Mouse (Mus musculus) heart, embryonic 14.5 days (tissue): Measurements from ENCODE around the gene Zfp324. TPM values are rescaled to one million over a fixed set of nuclear protein-coding genes. Genes with fewer than 3 reads are reported as not detected.
"Not testable (repeated sequence)": the region's sequence is repeated elsewhere in the genome, so short reads cannot be mapped to it uniquely, and the experiment has no call there.

ENCODE experiments used
- ATAC-seq: fragments of 200-750 bp; cut with Nextera tagmentation; 2 replicates; pipeline ENCODE4 v1.8.0; 2017; ENCODE audit warnings: low read depth, moderate TSS enrichment; ENCODE audit not compliant: insufficient number of reproducible peaks, insufficient read depth, low FRiP score
- H3K27ac ChIP-seq, 2 experiments: fragments of 200-500 bp in 1 of 2; fragments of 300-500 bp in 1 of 2; sonication (generic) in 1 of 2; replicated peaks in 1 of 2; 2 replicates each; pipeline ENCODE4 v1.5.1; 2012 to 2014; ENCODE audit warnings: low read depth in 2 of 2, low read length in 2 of 2, control low read depth in 1 of 2, mild to moderate bottlenecking in 1 of 2, mixed read lengths in 1 of 2; ENCODE audit not compliant: control insufficient read depth in 1 of 2, insufficient read depth in 1 of 2
- H3K27me3 ChIP-seq: fragments of 300-500 bp; sonication (generic); 2 replicates; pipeline ENCODE4 v1.6.1; 2014; ENCODE audit warnings: mild to moderate bottlenecking, low read length, control low read depth; ENCODE audit not compliant: control insufficient read depth, insufficient read depth
- H3K36me3 ChIP-seq: fragments of 300-500 bp; sonication (generic); 2 replicates; pipeline ENCODE4 v1.6.1; 2014; ENCODE audit warnings: mild to moderate bottlenecking, control low read depth, low read length, mixed read lengths; ENCODE audit not compliant: control insufficient read depth, insufficient read depth
- H3K4me1 ChIP-seq, 2 experiments: fragments of 200-500 bp in 1 of 2; fragments of 300-500 bp in 1 of 2; sonication (generic) in 1 of 2; 2 replicates each; pipeline ENCODE4 v1.6.1; 2012 to 2014; ENCODE audit warnings: low read length in 2 of 2, control low read depth in 1 of 2, mixed read lengths in 1 of 2; ENCODE audit not compliant: control insufficient read depth in 2 of 2, insufficient read depth in 2 of 2
- H3K4me2 ChIP-seq: fragments of 300-500 bp; sonication (generic); 2 replicates; pipeline ENCODE4 v1.6.1; 2014; ENCODE audit warnings: mild to moderate bottlenecking, low read length
- H3K4me3 ChIP-seq, 2 experiments: fragments of 200-500 bp in 1 of 2; fragments of 300-500 bp in 1 of 2; sonication (generic) in 1 of 2; 2 replicates each; pipeline ENCODE4 v1.5.1; 2012 to 2014; ENCODE audit warnings: low read length in 2 of 2, mild to moderate bottlenecking in 2 of 2, control low read depth in 1 of 2, low read depth in 1 of 2, moderate library complexity in 1 of 2; ENCODE audit not compliant: control insufficient read depth in 1 of 2, insufficient read depth in 1 of 2
- H3K9ac ChIP-seq: fragments of 300-500 bp; sonication (generic); 2 replicates; pipeline ENCODE4 v1.6.1; 2014; ENCODE audit warnings: mild to moderate bottlenecking, low read length
- H3K9me3 ChIP-seq: fragments of 300-500 bp; sonication (generic); 2 replicates; pipeline ENCODE4 v1.6.1; 2016; ENCODE audit warnings: low read length, control low read depth; ENCODE audit not compliant: control insufficient read depth
- WGBS: fragments of 180-500 bp; shearing (Covaris S2); extraction: QIAGEN DNeasy Blood & Tissue Kit; methylation state at CpG from one replicate; pipeline ENCODE4 v1.1.7; 2014; 5-methylcytosine and 5-hydroxymethylcytosine counted together
- polyA plus RNA-seq: library from polyadenylated mRNA; unstranded; fragments of >200 nt; fragmentation: Nextera tagmentation; extraction: Ambion mirVana; gene quantifications from 2 replicates; pipeline ENCODE4 v1.2.1, GENCODE M21; 2014

The Zfp324 gene
- polyA plus RNA-seq, 1 experiment from 2014 or later: 6.3 TPM

GRCm38 (mm10) chr7:12927693-12928589, 37.7 kb upstream of the Zfp324 start:
- Histone ChIP-seq H3K9ac (peak overlapping the region; percentile 74), H3K9me3 (no peaks in the 10 kb centered on the region), H3K4me2 (peak overlapping the region; percentile 87), H3K27ac (no peak overlapping the region), H3K27me3 (no peaks in the 10 kb centered on the region), H3K4me1 (peaks cover 4 to 14% of the 10 kb centered on the region in 2 experiments; a peak in 3 of 4 replicates), H3K36me3 (peaks cover 43% of the 10 kb centered on the region), H3K4me3 (peak overlapping the region; percentile 39 to 45)
- ATAC-seq: peak; percentile 18
- 4% methylated on average over 65 of the region's 65 CpGs for WGBS

- no peak overlapping the region for H3K9ac ChIP-seq
- H3K36me3 ChIP-seq: no peaks in the 10 kb centered on the region
- no peak overlapping the region for H3K27ac ChIP-seq
- H3K9me3 ChIP-seq: no peaks in the 10 kb centered on the region
- 76% methylated on average over 4 of the region's 4 CpGs for WGBS
- no peak overlapping the region for H3K4me3 ChIP-seq
- H3K27me3 ChIP-seq: no peaks in the 10 kb centered on the region
- no peaks in the 10 kb centered on the region for H3K4me1 ChIP-seq
- no peak overlapping the region for H3K4me2 ChIP-seq
- ATAC-seq: no peak
Observed at GRCm38 (mm10) chr7:12933615-12934140, 32.0 kb upstream of the Zfp324 start.

- Histone ChIP-seq H3K27ac (no peak overlapping the region), H3K27me3 (no peaks in the 10 kb centered on the region), H3K36me3 (no peaks in the 10 kb centered on the region), H3K9ac (no peak overlapping the region), H3K4me1 (no peaks in the 10 kb centered on the region), H3K4me3 (no peak overlapping the region), H3K9me3 (no peaks in the 10 kb centered on the region), H3K4me2 (no peak overlapping the region)
- ATAC-seq: no peak
- WGBS: 65% methylated on average over 3 of the region's 3 CpGs
Observed at GRCm38 (mm10) chr7:12934808-12935207, 30.8 kb upstream of the Zfp324 start.

- H3K27ac ChIP-seq, H3K4me2 ChIP-seq, H3K4me3 ChIP-seq, ATAC-seq, H3K9me3 ChIP-seq, H3K36me3 ChIP-seq, H3K9ac ChIP-seq, H3K27me3 ChIP-seq, H3K4me1 ChIP-seq: not testable (repeated sequence)
- 85% methylated on average over 4 of the region's 4 CpGs for WGBS
Observed at GRCm38 (mm10) chr7:12937254-12937803, 28.3 kb upstream of the Zfp324 start.

GRCm38 (mm10) chr7:12940599-12940998, 25.0 kb upstream of the Zfp324 start:
- H3K27me3 ChIP-seq: no peaks in the 10 kb centered on the region
- H3K4me3 ChIP-seq: no peak overlapping the region
- no peaks in the 10 kb centered on the region for H3K9me3 ChIP-seq
- no peak overlapping the region for H3K27ac ChIP-seq
- H3K4me1 ChIP-seq: no peaks in the 10 kb centered on the region
- H3K9ac ChIP-seq: no peak overlapping the region
- H3K4me2 ChIP-seq: no peak overlapping the region
- WGBS: 77% methylated on average over 4 of the region's 4 CpGs
- no peak for ATAC-seq
- no peaks in the 10 kb centered on the region for H3K36me3 ChIP-seq

GRCm38 (mm10) chr7:12943488-12943887, 22.1 kb upstream of the Zfp324 start:
- ATAC-seq: no peak
- H3K4me1 ChIP-seq: no peaks in the 10 kb centered on the region
- no peak overlapping the region for H3K4me2 ChIP-seq
- no peaks in the 10 kb centered on the region for H3K27me3 ChIP-seq
- no peaks in the 10 kb centered on the region for H3K36me3 ChIP-seq
- no peak overlapping the region for H3K4me3 ChIP-seq
- no peaks in the 10 kb centered on the region for H3K9me3 ChIP-seq
- no peak overlapping the region for H3K9ac ChIP-seq
- H3K27ac ChIP-seq: no peak overlapping the region

- Histone ChIP-seq H3K4me2 (peak overlapping the region; percentile 83), H3K9ac (peak overlapping the region; percentile 74), H3K4me1 (peaks cover 6 to 8% of the 10 kb centered on the region in 2 experiments), H3K36me3 (no peaks in the 10 kb centered on the region), H3K9me3 (no peaks in the 10 kb centered on the region), H3K27me3 (no peaks in the 10 kb centered on the region), H3K4me3 (peak overlapping the region; percentile 48 to 68), H3K27ac (peak overlapping the region; percentile 79 to 91)
- 12% methylated on average over 35 of the region's 35 CpGs for whole genome bisulfite sequencing
- peak; percentile 95 for ATAC-seq
Observed at GRCm38 (mm10) chr7:12949032-12949871, 16.4 kb upstream of the Zfp324 start.
